Mouse (Mus musculus) mesoderm, embryonic 11.5 days (tissue): ENCODE results near the gene Tnf.

Experiments used
- DNase-seq: peaks from one replicate; pipeline ENCODE4 v3.0.0-alpha.2; 2012; ENCODE audit warnings: low read depth, low spot score

Gene Tnf

GRCm38 (mm10) chr17:35201787-35202186, at the start of gene Tnf:
Gene Tnf (minus strand): TSS chr17:35202007.
- no peak for DNase-seq

GRCm38 (mm10) chr17:35251162-35251719, 49.4 kb upstream of the Tnf start:
- no peak for DNase-seq

DNA sequence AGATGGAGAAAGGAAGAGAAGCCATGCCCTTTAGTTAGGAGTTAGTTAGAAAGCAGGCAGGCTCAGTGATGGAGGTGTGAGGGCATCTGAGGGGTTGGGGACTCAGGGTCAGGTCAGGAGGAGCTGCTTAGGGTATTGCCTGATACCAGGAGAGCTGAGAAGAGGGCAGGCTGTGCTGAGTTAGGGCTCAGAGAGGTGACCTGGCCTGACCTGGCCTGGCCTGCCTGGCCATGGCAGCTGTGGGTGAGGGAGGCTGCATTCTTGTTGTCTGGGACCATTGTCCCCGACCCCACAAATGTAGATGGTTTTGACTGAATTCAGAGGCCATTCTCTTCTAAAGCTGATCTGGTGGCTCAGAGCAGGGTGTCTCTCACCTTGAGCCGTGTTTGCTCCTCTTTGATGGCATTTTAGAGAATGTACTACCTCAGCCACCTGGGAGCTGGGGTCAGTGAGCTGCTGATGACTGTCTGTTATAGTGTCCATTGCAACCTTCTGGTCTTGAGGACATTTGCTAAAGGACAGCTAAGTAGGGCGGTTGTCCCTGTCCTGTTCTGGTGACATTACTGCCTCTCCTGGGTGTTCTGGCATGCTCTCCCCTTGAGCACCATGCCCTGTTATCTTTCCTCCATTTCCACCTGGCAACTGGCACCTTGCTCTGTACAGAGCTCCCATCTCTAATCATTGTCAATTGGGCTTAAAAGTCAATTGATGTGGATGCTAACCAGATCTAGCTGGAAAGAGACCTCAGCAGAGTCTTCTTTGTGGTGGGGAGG, 48.7 kb upstream of the Tnf start:
- no peak for DNase-seq

- DNase-seq: no peak
Observed at GRCm38 (mm10) chr17:35249451-35250197, 47.8 kb upstream of the Tnf start.

DNA sequence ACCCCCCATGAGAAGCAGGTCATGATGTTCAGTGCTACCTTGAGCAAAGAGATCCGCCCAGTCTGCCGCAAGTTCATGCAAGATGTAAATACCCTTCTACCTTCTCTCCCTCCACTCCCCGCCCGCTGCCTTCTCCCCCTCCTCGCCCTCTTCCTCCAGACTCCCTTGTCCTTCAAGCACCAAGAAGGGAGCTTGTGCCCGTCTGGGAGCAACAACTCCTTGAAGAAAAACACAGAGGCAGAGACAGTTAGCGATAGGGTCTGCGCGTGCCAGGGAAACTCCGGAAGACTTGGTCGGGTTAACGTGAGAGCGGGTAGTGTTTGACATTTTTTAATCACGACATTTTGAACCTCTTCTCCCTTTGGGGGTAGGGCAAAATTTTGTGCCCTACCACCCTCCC, 47.2 kb upstream of the Tnf start:
- DNase-seq: no peak

GRCm38 (mm10) chr17:35247144-35247543, 45.3 kb upstream of the Tnf start:
- no peak for DNase-seq

- no peak for DNase-seq
Observed at GRCm38 (mm10) chr17:35245731-35246623, 44.2 kb upstream of the Tnf start.

- no peak for DNase-seq
Observed at GRCm38 (mm10) chr17:35244999-35245398, 43.2 kb upstream of the Tnf start.

DNA sequence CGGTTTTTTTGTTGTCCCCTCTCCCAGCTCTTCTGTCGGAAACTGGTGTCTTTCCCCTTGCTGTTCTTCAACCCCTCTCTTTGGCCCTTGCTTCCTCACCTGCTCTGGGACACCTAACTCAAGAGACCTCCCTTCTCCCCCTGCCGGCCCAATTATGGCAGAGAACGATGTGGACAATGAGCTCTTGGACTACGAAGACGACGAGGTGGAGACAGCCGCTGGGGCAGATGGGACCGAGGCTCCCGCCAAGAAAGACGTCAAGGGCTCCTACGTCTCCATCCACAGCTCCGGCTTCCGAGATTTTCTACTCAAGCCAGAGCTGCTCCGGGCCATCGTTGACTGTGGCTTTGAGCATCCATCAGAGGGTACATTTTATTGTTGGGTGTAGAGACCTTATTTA, 41.3 kb upstream of the Tnf start:
- DNase-seq: no peak

DNA sequence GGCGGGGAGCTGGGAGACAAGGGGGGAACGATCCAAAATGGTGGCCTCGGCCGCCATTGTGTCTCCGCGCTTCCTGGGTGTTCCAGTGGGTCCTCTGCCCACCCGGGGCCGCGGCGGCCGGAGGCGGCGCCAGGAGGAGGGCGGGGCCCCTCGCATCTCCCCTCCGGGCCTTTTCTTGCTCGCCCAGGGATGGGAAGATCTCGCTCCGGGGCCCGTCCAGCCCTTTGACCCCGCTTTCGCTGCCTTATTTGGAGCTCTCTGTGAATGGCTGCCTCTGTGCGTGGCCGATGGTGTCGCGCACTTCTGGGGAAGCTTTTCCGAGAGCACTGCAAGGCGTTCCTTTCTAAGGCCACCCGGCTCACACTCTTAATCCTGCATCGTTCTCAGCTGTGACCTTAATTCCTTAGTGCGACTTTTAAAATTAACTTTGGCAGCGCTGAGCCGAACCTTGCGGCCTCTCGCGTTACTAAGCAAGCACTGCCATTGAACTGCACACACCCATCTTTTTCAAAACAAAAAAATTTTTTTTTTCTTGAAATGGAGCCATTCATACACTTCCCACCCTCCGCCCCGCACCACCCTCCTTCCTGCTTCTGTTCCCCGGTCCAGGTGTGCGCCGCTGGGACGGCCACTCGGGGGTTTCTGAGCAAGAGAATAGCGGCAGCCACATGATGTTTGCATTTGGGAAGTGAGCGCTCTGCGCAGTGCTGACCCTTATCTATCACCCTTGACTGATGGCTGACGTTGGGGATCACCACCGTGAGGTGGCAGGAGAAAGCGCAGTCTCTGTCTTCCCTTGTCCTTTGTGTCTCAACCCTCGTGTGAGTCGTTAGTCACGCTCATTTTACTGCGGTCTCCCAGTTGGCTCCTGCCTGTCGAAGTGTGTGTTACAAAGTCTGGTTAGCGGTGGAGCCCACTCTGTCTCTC, 40.5 kb upstream of the Tnf start:
- peak; percentile 89 for DNase-seq

DNA sequence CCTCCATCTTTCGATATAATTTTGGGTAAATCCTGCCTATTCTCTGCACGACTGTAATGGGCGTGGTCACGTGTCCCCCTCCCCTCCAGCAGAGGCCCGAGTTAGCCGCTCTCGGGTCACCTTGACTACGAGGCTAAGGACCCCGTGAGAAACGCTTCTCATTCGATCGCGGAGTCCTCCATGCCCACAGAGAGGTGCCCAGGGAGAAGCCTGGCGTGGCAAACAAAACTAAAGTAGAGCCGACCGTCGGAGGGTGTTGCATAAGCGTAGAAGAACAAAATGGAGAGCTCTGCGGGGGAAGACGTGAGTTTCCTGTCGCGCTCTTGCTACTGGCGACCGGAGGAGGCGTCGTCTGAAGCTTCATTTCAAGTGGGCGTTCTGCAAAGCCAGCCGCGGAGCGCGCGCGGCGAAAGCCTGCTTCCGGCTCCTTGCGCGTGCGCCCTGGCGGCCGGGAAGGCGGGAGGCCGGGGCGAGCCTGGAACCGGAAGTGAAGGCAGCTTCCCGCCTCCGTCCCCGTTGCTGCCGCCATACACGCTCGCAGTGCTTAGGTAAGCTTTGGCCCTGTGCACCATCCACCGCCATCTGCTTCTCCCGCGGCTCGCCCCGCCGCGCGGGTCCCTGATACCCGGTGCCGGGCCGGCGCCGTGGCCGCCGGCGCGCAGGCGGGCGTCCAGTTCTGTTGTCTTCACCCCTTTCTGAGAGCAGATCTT, 39.7 kb upstream of the Tnf start, which contains the start of gene Ddx39b:
Gene Ddx39b, plus strand, starts transcription at position 442 of the 710 bp plus-strand sequence.
- DNase-seq: peak; percentile 96

- no peak for DNase-seq
Observed at GRCm38 (mm10) chr17:35240384-35241304, 38.8 kb upstream of the Tnf start.

- DNase-seq: no peak
Observed at GRCm38 (mm10) chr17:35239700-35240099, 37.9 kb upstream of the Tnf start.

DNA sequence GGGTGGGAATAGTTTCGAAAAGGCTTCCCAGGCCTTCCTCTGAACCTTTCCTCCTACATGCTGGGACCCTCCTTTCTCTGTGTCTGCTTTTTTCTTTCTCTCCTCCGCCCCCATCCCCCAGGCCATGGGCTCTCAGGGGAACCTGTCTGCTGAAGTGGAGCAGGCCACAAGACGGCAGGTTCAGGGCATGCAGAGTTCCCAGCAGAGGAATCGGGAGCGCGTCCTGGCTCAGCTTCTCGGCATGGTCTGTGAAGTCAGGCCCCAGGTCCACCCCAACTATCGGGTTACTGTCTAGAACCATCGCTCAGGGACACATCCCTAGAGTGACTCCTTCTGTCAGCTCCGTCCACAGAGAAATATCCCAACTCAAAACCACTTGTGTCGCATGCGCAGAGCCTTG, 35.7 kb upstream of the Tnf start:
- DNase-seq: no peak

- DNase-seq: no peak
Observed at GRCm38 (mm10) chr17:35236996-35237395, 35.2 kb upstream of the Tnf start.

- DNase-seq: peak; percentile 95
Observed at GRCm38 (mm10) chr17:35236390-35236746, 34.6 kb upstream of the Tnf start.

DNA sequence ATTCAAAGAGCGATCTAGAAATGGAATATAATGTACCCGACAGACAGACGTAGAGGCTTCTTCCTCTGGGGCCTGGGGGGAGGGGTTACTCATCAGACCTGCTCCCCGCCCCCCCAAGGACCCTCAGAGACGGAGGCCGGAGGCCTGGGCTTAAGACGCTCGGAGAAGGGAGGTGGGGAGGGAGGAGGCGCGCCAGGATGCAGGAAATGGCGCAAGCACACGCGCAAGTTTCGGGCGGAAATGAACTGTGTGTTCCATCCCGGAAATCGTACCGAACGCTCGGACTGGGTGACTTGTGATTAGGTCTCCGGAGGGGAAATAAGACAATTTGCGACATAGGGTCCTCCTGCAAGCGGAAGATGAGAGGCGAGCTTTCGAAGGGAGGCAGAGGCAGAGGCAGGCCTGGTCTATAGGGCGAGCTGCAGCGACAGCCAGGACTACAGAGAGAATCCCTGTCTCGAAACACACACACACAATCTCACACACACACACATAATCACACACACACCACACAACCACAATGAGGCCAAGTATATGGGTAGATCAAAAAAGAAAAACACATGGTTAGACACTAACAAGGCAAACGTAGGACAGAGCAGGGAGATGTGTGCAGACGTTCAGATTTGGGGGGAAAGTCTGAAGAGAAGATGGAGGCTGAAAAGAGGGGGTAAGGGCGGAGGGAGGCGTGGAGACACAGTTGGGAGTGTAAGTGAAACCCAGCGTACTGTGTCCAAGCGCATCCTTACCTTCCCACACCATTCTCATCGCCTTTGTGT, 34.0 kb upstream of the Tnf start, which contains the start of gene Nfkbil1:
Gene Nfkbil1, minus strand, starts transcription at position 179 of the 776 bp plus-strand sequence.
- DNase-seq: peak; percentile 94

GRCm38 (mm10) chr17:35234903-35235302, 33.1 kb upstream of the Tnf start:
- DNase-seq: peak; percentile 52
